Mouse (Mus musculus): ENCODE measurements at regions not wholly inside any gene's neighbourhood (a gene's known extent, or its start where the extent isn't known, plus 50 kb on each side); places are given as distances from the start of the nearest gene placed in this dataset.

DNA sequence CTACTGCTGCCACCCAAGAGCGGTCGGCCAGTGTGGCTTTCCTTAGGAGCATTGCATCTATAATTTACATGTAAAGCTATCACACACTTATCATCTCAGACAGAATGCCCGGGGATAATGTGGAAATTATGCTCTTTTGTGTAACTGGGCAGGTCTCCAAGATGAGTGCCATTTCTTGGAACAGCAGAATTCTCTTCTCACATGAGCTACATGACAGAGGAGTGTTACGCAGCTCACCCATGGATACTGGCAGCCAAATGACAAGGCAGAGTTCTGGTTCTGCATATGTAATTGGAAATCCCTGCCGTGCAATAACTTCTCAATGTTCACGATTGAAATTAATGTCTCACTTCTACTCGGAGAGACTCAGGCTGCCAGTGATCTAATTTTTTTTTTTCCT, 119.1 kb downstream of the Ube2e3 start:
- TF ChIP-seq CTCF (IDR thresholded peaks at IDR 0.05; ENCODE audit: low read depth, low read length) (no peak), POLR2A (IDR thresholded peaks at IDR 0.05; ENCODE audit: borderline replicate concordance, low read depth, low read length) (no peak)
